Comparison of ENCODE assay signal across 10 mouse cellular contexts in genomic region chr5:131119896-131120295, GRCm38 (mm10).
"Had no signal": no experiment of that assay in that cellular context is flagged by ENCODE, and none has a peak within 500 bp of the region (broad histone marks: within the 10 kb centered on the region; RNA-seq: fewer than 3 reads in every experiment).

No protein-coding gene starts in this region.

- H3K36me3 ChIP-seq: limb, embryonic 13.5 days; midbrain, embryonic 12.5 days; neural tube, embryonic 15.5 days had no signal

- H3K4me2 ChIP-seq: limb, embryonic 13.5 days; midbrain, embryonic 12.5 days; neural tube, embryonic 15.5 days had no signal

- H3K4me3 ChIP-seq: limb, embryonic 13.5 days; midbrain, embryonic 12.5 days; neural tube, embryonic 15.5 days had no signal

- H3K9me3 ChIP-seq: limb, embryonic 13.5 days; midbrain, embryonic 12.5 days; neural tube, embryonic 15.5 days had no signal

- DNase-seq: kidney, postnatal 25 days; left cerebral cortex, postnatal 4 days; lung, adult 18-20 months; right cerebral cortex, adult 18-20 months; right cerebral cortex, postnatal 25 days; thymus, postnatal 36 days had no signal

- H3K9ac ChIP-seq: limb, embryonic 13.5 days; liver, embryonic 14.5 days; midbrain, embryonic 12.5 days; neural tube, embryonic 15.5 days had no signal

- H3K27me3 ChIP-seq: limb, embryonic 13.5 days; midbrain, embryonic 12.5 days; neural tube, embryonic 15.5 days had no signal

- H3K4me1 ChIP-seq: midbrain, embryonic 12.5 days had no signal

- H3K27ac ChIP-seq: limb, embryonic 13.5 days; liver, embryonic 14.5 days; midbrain, embryonic 12.5 days; neural tube, embryonic 15.5 days had no signal
